Mouse (Mus musculus) cerebellum, adult (tissue): ENCODE results near the gene Gm28510.
"Not testable (repeated sequence)": the region's sequence is repeated elsewhere in the genome, so short reads cannot be mapped to it uniquely, and the experiment has no call there.

Source experiments
- ATAC-seq: cut with Nextera tagmentation; 2 replicates; pipeline ENCODE4 v1.9.2; 2017; ENCODE audit warnings: mild to moderate bottlenecking, moderate library complexity, mixed read lengths; ENCODE audit not compliant: insufficient number of reproducible peaks, low FRiP score, low TSS enrichment

The Gm28510 gene

GRCm38 (mm10) chrY:10412437-10412836 is at the start of gene Gm28510:
Gene Gm28510, plus strand, starts transcription at chrY:10412737.
- not testable (repeated sequence) for ATAC-seq
